Mouse (Mus musculus) megakaryocyte, embryonic 14.5 days (primary cell): Measurements from ENCODE around the gene Fam19a5.

Experiments used
- FLI1 ChIP-seq: IDR thresholded peaks from 2 replicates; pipeline ENCODE4 v1.6.1; 2012; ENCODE audit warnings: low read length, inconsistent platforms, mixed read lengths
- GATA1 ChIP-seq: IDR thresholded peaks from 3 replicates; pipeline ENCODE4 v1.6.1; 2012; ENCODE audit warnings: mixed read lengths, low read length, inconsistent platforms, borderline replicate concordance

DNA sequence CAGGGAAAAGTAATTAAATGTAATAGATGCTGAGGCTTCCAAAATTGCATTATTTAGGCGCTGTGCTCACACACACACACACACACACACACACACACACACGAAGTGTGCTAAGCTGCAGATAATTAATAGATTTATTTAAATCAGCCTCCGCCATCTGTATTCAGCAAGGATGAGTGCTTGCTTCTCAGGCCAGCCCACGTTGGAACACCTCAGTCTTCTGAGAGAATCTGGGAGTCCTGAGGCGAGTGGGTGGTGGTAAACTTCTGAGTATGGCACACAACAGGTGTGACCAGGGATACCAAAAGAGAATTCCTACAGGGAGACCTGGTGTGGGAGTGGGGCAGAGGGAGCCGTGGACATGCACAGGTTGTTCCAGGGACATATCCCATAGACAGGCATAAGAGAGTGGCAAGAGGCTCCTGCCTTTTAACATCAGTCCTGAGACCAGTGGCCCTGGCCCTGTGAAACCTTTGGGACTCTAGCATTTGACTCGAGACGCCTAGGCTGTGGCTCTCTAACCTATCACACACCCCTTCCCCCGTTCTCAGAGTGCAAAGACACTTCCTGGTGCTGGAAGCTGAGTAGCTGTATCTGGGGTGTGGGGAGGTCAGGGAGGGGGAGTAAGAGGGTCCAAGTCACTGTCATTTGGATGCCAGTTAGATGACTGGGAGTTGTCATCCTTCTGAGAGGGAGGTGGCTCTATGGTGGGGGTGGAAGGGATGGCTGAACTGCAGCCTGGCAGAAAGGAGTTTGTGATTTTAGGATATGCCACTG lies 61.6 kb downstream of the Fam19a5 start:
- no peak for TF ChIP-seq GATA1
- TF ChIP-seq FLI1, result no peak
